Mouse (Mus musculus): Measurements from ENCODE around the gene Mrps7. TPM values are rescaled to one million over a fixed set of nuclear protein-coding genes. Genes with fewer than 3 reads are reported as not detected.

Gene Mrps7
- polyA plus RNA-seq, 1 experiment from 2014 or later, result 52.2 TPM

- TF ChIP-seq CTCF (IDR thresholded peaks at IDR 0.05; ENCODE audit: low read depth), result no peak
- ATAC-seq, result peak; percentile 10; the same call in 1 of the 2 replicates
- peak overlapping the region; percentile 83 for H3K4me2 ChIP-seq (replicated peaks; ENCODE audit: low read depth)
- peaks cover 29% of the 10 kb centered on the region for H3K36me3 ChIP-seq (ENCODE audit: control insufficient read depth, insufficient read depth)
- no peaks in the 10 kb centered on the region for H3K9me3 ChIP-seq (ENCODE audit: control insufficient read depth)
- H3K4me1 ChIP-seq (replicated peaks; ENCODE audit: control insufficient read depth, insufficient read depth, low read length), result no peaks in the 10 kb centered on the region
- H3K27ac ChIP-seq (ENCODE audit: low read depth, low read length), result peak overlapping the region; percentile 98
- H3K9ac ChIP-seq (ENCODE audit: low read depth, low read length), result peak overlapping the region; percentile 76
- H3K27me3 ChIP-seq (replicated peaks; ENCODE audit: control insufficient read depth, insufficient read depth, low read length), result no peaks in the 10 kb centered on the region
- peak overlapping the region; percentile 58 for H3K4me3 ChIP-seq (ENCODE audit: low read depth, low read length)
- under 1% methylated on average over 16 of the region's 16 CpGs for WGBS
These were observed 9.6 kb downstream of the Mrps7 start for GRCm38 (mm10) chr11:115613138-115613945.

GRCm38 (mm10) chr11:115614346-115615107 lies 10.8 kb downstream of the Mrps7 start:
- Histone ChIP-seq H3K4me2 (replicated peaks; ENCODE audit: low read depth) (no peak overlapping the region), H3K4me3 (ENCODE audit: low read depth, low read length) (no peak overlapping the region), H3K27me3 (replicated peaks; ENCODE audit: control insufficient read depth, insufficient read depth, low read length) (no peaks in the 10 kb centered on the region), H3K27ac (ENCODE audit: low read depth, low read length) (no peak overlapping the region), H3K36me3 (ENCODE audit: control insufficient read depth, insufficient read depth) (peaks cover 18% of the 10 kb centered on the region; the same call in 1 of the 2 replicates), H3K9me3 (ENCODE audit: control insufficient read depth) (no peaks in the 10 kb centered on the region), H3K9ac (ENCODE audit: low read depth, low read length) (no peak overlapping the region), H3K4me1 (replicated peaks; ENCODE audit: control insufficient read depth, insufficient read depth, low read length) (no peaks in the 10 kb centered on the region)
- no peak for ATAC-seq
- WGBS, result 81% methylated on average over 10 of the region's 10 CpGs
- TF ChIP-seq CTCF (IDR thresholded peaks at IDR 0.05; ENCODE audit: low read depth), result no peak

GRCm38 (mm10) chr11:115615108-115615825 lies 11.5 kb downstream of the Mrps7 start:
- H3K4me3 ChIP-seq (ENCODE audit: low read depth, low read length), result no peak overlapping the region
- no peak for TF ChIP-seq CTCF (IDR thresholded peaks at IDR 0.05; ENCODE audit: low read depth)
- no peaks in the 10 kb centered on the region for H3K9me3 ChIP-seq (ENCODE audit: control insufficient read depth)
- no peak for ATAC-seq
- no peak overlapping the region for H3K9ac ChIP-seq (ENCODE audit: low read depth, low read length)
- no peak overlapping the region for H3K4me2 ChIP-seq (replicated peaks; ENCODE audit: low read depth)
- H3K27me3 ChIP-seq (replicated peaks; ENCODE audit: control insufficient read depth, insufficient read depth, low read length), result no peaks in the 10 kb centered on the region
- peaks cover 21% of the 10 kb centered on the region; the same call in 1 of the 2 replicates for H3K36me3 ChIP-seq (ENCODE audit: control insufficient read depth, insufficient read depth)
- H3K27ac ChIP-seq (ENCODE audit: low read depth, low read length), result no peak overlapping the region
- H3K4me1 ChIP-seq (replicated peaks; ENCODE audit: control insufficient read depth, insufficient read depth, low read length), result no peaks in the 10 kb centered on the region
- WGBS, result 73% methylated on average over 15 of the region's 15 CpGs

GRCm38 (mm10) chr11:115615875-115616274 lies 12.2 kb downstream of the Mrps7 start:
- Histone ChIP-seq H3K27me3 (replicated peaks; ENCODE audit: control insufficient read depth, insufficient read depth, low read length) (no peaks in the 10 kb centered on the region), H3K27ac (ENCODE audit: low read depth, low read length) (no peak overlapping the region), H3K9ac (ENCODE audit: low read depth, low read length) (no peak overlapping the region), H3K9me3 (ENCODE audit: control insufficient read depth) (no peaks in the 10 kb centered on the region), H3K4me1 (replicated peaks; ENCODE audit: control insufficient read depth, insufficient read depth, low read length) (no peaks in the 10 kb centered on the region), H3K36me3 (ENCODE audit: control insufficient read depth, insufficient read depth) (peaks cover 27% of the 10 kb centered on the region; the same call in 1 of the 2 replicates), H3K4me3 (ENCODE audit: low read depth, low read length) (no peak overlapping the region), H3K4me2 (replicated peaks; ENCODE audit: low read depth) (no peak overlapping the region)
- TF ChIP-seq CTCF (IDR thresholded peaks at IDR 0.05; ENCODE audit: low read depth), result no peak
- 90% methylated on average over 6 of the region's 6 CpGs for WGBS
- ATAC-seq, result no peak

- 90% methylated on average over 7 of the region's 7 CpGs for WGBS
- no peak for ATAC-seq
These were observed 12.6 kb downstream of the Mrps7 start for GRCm38 (mm10) chr11:115616371-115616770.

GRCm38 (mm10) chr11:115616893-115617292 lies 13.2 kb downstream of the Mrps7 start:
- Histone ChIP-seq H3K27me3 (replicated peaks; ENCODE audit: control insufficient read depth, insufficient read depth, low read length) (no peaks in the 10 kb centered on the region), H3K9me3 (ENCODE audit: control insufficient read depth) (no peaks in the 10 kb centered on the region), H3K9ac (ENCODE audit: low read depth, low read length) (no peak overlapping the region), H3K27ac (ENCODE audit: low read depth, low read length) (no peak overlapping the region), H3K4me3 (ENCODE audit: low read depth, low read length) (no peak overlapping the region), H3K4me2 (replicated peaks; ENCODE audit: low read depth) (no peak overlapping the region), H3K4me1 (replicated peaks; ENCODE audit: control insufficient read depth, insufficient read depth, low read length) (no peaks in the 10 kb centered on the region), H3K36me3 (ENCODE audit: control insufficient read depth, insufficient read depth) (peaks cover 35% of the 10 kb centered on the region; the same call in 1 of the 2 replicates)
- ATAC-seq, result no peak
- no peak for TF ChIP-seq CTCF (IDR thresholded peaks at IDR 0.05; ENCODE audit: low read depth)
- WGBS, result 82% methylated on average over 6 of the region's 6 CpGs

More at GRCm38 (mm10) chr11:115616371-115616770, 12.6 kb downstream of the Mrps7 start:
- TF ChIP-seq CTCF (IDR thresholded peaks at IDR 0.05; ENCODE audit: low read depth), result no peak
- Histone ChIP-seq H3K27ac (ENCODE audit: low read depth, low read length) (no peak overlapping the region), H3K36me3 (ENCODE audit: control insufficient read depth, insufficient read depth) (peaks cover 32% of the 10 kb centered on the region; the same call in 1 of the 2 replicates), H3K4me1 (replicated peaks; ENCODE audit: control insufficient read depth, insufficient read depth, low read length) (no peaks in the 10 kb centered on the region), H3K4me2 (replicated peaks; ENCODE audit: low read depth) (no peak overlapping the region), H3K9me3 (ENCODE audit: control insufficient read depth) (no peaks in the 10 kb centered on the region), H3K27me3 (replicated peaks; ENCODE audit: control insufficient read depth, insufficient read depth, low read length) (no peaks in the 10 kb centered on the region), H3K9ac (ENCODE audit: low read depth, low read length) (no peak overlapping the region), H3K4me3 (ENCODE audit: low read depth, low read length) (no peak overlapping the region)
